Mouse (Mus musculus): ENCODE data around the gene Oip5. TPM values are rescaled to one million over a fixed set of nuclear protein-coding genes. Genes with fewer than 3 reads are reported as not detected.
"Not testable (repeated sequence)": the region's sequence is repeated elsewhere in the genome, so short reads cannot be mapped to it uniquely, and the experiment has no call there.

The Oip5 gene
- total and polyA plus RNA-seq, 2 experiments from 2014 or later: 6.0 to 6.2 TPM

- Histone ChIP-seq H3K36me3 (ENCODE audit: insufficient read depth, low read length) (no peaks in the 10 kb centered on the region), H3K4me1 (ENCODE audit: insufficient read depth, low read length) (no peaks in the 10 kb centered on the region), H3K27ac (no peak overlapping the region), H3K4me2 (ENCODE audit: low read depth, low read length) (no peak overlapping the region), H3K27me3 (ENCODE audit: insufficient read depth, low read length) (no peaks in the 10 kb centered on the region), H3K9ac (replicated peaks; ENCODE audit: low read length) (no peak overlapping the region), H3K9me3 (ENCODE audit: low read length) (no peaks in the 10 kb centered on the region), H3K4me3 (ENCODE audit: low read length) (no peak overlapping the region)
- DNase-seq (ENCODE audit: low spot score) (no peak), ATAC-seq (no peak)
- no peak for TF ChIP-seq CTCF (IDR thresholded peaks at IDR 0.05; ENCODE audit: low read depth)
- 99% methylated on average over 2 of the region's 2 CpGs for WGBS
Observed at GRCm38 (mm10) chr2:119621302-119621701, 3.0 kb upstream of the Oip5 start.

- WGBS: 6% methylated on average over 6 of the region's 6 CpGs
- DNase-seq (ENCODE audit: low spot score); H3K9me3 ChIP-seq (ENCODE audit: low read length); H3K27ac ChIP-seq; H3K4me1 ChIP-seq (ENCODE audit: insufficient read depth, low read length); H3K27me3 ChIP-seq (ENCODE audit: insufficient read depth, low read length); ATAC-seq; H3K36me3 ChIP-seq (ENCODE audit: insufficient read depth, low read length): not testable (repeated sequence)
- Histone ChIP-seq H3K4me3 (ENCODE audit: low read length) (peak overlapping the region; percentile 88), H3K9ac (replicated peaks; ENCODE audit: low read length) (peak overlapping the region; percentile 54; the same call in 1 of the 2 replicates), H3K4me2 (ENCODE audit: low read depth, low read length) (peak overlapping the region; percentile 78)
Observed at GRCm38 (mm10) chr2:119619002-119619401, 733 bp upstream of the Oip5 start.

- DNase-seq (ENCODE audit: low spot score) (no peak), ATAC-seq (no peak)
- no peaks in the 10 kb centered on the region for H3K9me3 ChIP-seq (ENCODE audit: low read length)
- no peaks in the 10 kb centered on the region for H3K27me3 ChIP-seq (ENCODE audit: insufficient read depth, low read length)
- no peak overlapping the region for H3K27ac ChIP-seq
- no peaks in the 10 kb centered on the region for H3K4me1 ChIP-seq (ENCODE audit: insufficient read depth, low read length)
- no peak for TF ChIP-seq CTCF (IDR thresholded peaks at IDR 0.05; ENCODE audit: low read depth)
- H3K4me2 ChIP-seq (ENCODE audit: low read depth, low read length): peak overlapping the region; percentile 98
- peak overlapping the region; percentile 54 for H3K9ac ChIP-seq (replicated peaks; ENCODE audit: low read length)
- no peaks in the 10 kb centered on the region for H3K36me3 ChIP-seq (ENCODE audit: insufficient read depth, low read length)
- WGBS: 0% methylated on average over 13 of the region's 13 CpGs
- H3K4me3 ChIP-seq (ENCODE audit: low read length): peak overlapping the region; percentile 88
Observed at GRCm38 (mm10) chr2:119617841-119618198, 449 bp downstream of the Oip5 start.

- ATAC-seq (no peak), DNase-seq (ENCODE audit: low spot score) (no peak)
- Histone ChIP-seq H3K27ac (no peak overlapping the region), H3K4me3 (ENCODE audit: low read length) (no peak overlapping the region), H3K9me3 (ENCODE audit: low read length) (no peaks in the 10 kb centered on the region), H3K36me3 (ENCODE audit: insufficient read depth, low read length) (peaks cover 7% of the 10 kb centered on the region; the same call in 1 of the 2 replicates), H3K9ac (replicated peaks; ENCODE audit: low read length) (no peak overlapping the region), H3K4me2 (ENCODE audit: low read depth, low read length) (no peak overlapping the region), H3K27me3 (ENCODE audit: insufficient read depth, low read length) (no peaks in the 10 kb centered on the region), H3K4me1 (ENCODE audit: insufficient read depth, low read length) (no peaks in the 10 kb centered on the region)
- no peak for TF ChIP-seq CTCF (IDR thresholded peaks at IDR 0.05; ENCODE audit: low read depth)
- WGBS: 96% methylated on average over 4 of the region's 4 CpGs
Observed at GRCm38 (mm10) chr2:119607023-119607422, 11.2 kb downstream of the Oip5 start.

GRCm38 (mm10) chr2:119605361-119605973 is 12.8 kb downstream of the Oip5 start:
- H3K9me3 ChIP-seq (ENCODE audit: low read length): no peaks in the 10 kb centered on the region
- peaks cover 7% of the 10 kb centered on the region; the same call in 1 of the 2 replicates for H3K36me3 ChIP-seq (ENCODE audit: insufficient read depth, low read length)
- 93% methylated on average over 6 of the region's 6 CpGs for WGBS
- ATAC-seq (no peak), DNase-seq (ENCODE audit: low spot score) (no peak)
- no peak overlapping the region for H3K27ac ChIP-seq
- H3K4me3 ChIP-seq (ENCODE audit: low read length): no peak overlapping the region
- H3K4me1 ChIP-seq (ENCODE audit: insufficient read depth, low read length): no peaks in the 10 kb centered on the region
- H3K9ac ChIP-seq (replicated peaks; ENCODE audit: low read length): no peak overlapping the region
- H3K4me2 ChIP-seq (ENCODE audit: low read depth, low read length): no peak overlapping the region
- no peak for TF ChIP-seq CTCF (IDR thresholded peaks at IDR 0.05; ENCODE audit: low read depth)
- H3K27me3 ChIP-seq (ENCODE audit: insufficient read depth, low read length): no peaks in the 10 kb centered on the region

- ATAC-seq (no peak), DNase-seq (ENCODE audit: low spot score) (no peak)
- Histone ChIP-seq H3K27me3 (ENCODE audit: insufficient read depth, low read length) (no peaks in the 10 kb centered on the region), H3K4me2 (ENCODE audit: low read depth, low read length) (no peak overlapping the region), H3K9me3 (ENCODE audit: low read length) (no peaks in the 10 kb centered on the region), H3K9ac (replicated peaks; ENCODE audit: low read length) (no peak overlapping the region), H3K4me1 (ENCODE audit: insufficient read depth, low read length) (no peaks in the 10 kb centered on the region), H3K27ac (no peak overlapping the region), H3K36me3 (ENCODE audit: insufficient read depth, low read length) (peaks cover 11% of the 10 kb centered on the region; the same call in 1 of the 2 replicates), H3K4me3 (ENCODE audit: low read length) (no peak overlapping the region)
- no peak for TF ChIP-seq CTCF (IDR thresholded peaks at IDR 0.05; ENCODE audit: low read depth)
- 88% methylated on average over 2 of the region's 2 CpGs for WGBS
Observed at GRCm38 (mm10) chr2:119603909-119604308, 14.4 kb downstream of the Oip5 start.

- no peak for ATAC-seq
- Histone ChIP-seq H3K27me3 (ENCODE audit: insufficient read depth, low read length) (no peaks in the 10 kb centered on the region), H3K9me3 (ENCODE audit: low read length) (no peaks in the 10 kb centered on the region), H3K4me3 (ENCODE audit: low read length) (no peak overlapping the region), H3K4me2 (ENCODE audit: low read depth, low read length) (no peak overlapping the region), H3K27ac (no peak overlapping the region), H3K9ac (replicated peaks; ENCODE audit: low read length) (no peak overlapping the region), H3K36me3 (ENCODE audit: insufficient read depth, low read length) (peaks cover 15% of the 10 kb centered on the region), H3K4me1 (ENCODE audit: insufficient read depth, low read length) (no peaks in the 10 kb centered on the region)
- DNase-seq (ENCODE audit: low spot score): no peak
- WGBS: 76% methylated on average over 1 of the region's 1 CpGs
- TF ChIP-seq CTCF (IDR thresholded peaks at IDR 0.05; ENCODE audit: low read depth): no peak
Observed at GRCm38 (mm10) chr2:119602488-119602887, 15.8 kb downstream of the Oip5 start.

GRCm38 (mm10) chr2:119601575-119601974 is 16.7 kb downstream of the Oip5 start:
- not testable (repeated sequence) for H3K9me3 ChIP-seq (ENCODE audit: low read length); H3K4me2 ChIP-seq (ENCODE audit: low read depth, low read length); H3K9ac ChIP-seq (replicated peaks; ENCODE audit: low read length); DNase-seq (ENCODE audit: low spot score); H3K27me3 ChIP-seq (ENCODE audit: insufficient read depth, low read length); H3K4me3 ChIP-seq (ENCODE audit: low read length); H3K4me1 ChIP-seq (ENCODE audit: insufficient read depth, low read length); H3K27ac ChIP-seq; ATAC-seq
- peaks cover 21% of the 10 kb centered on the region for H3K36me3 ChIP-seq (ENCODE audit: insufficient read depth, low read length)
- WGBS: 62% methylated on average over 3 of the region's 3 CpGs

Data from hindbrain, postnatal 0 days (tissue).